Mouse (Mus musculus): ENCODE results near the gene Olfr801. TPM values are rescaled to one million over a fixed set of nuclear protein-coding genes. Genes with fewer than 3 reads are reported as not detected.

Gene Olfr801
- polyA plus RNA-seq (2015; fragmentation: Nextera tagmentation; extraction: Ambion mirVana): not detected in 2 replicates

DNA sequence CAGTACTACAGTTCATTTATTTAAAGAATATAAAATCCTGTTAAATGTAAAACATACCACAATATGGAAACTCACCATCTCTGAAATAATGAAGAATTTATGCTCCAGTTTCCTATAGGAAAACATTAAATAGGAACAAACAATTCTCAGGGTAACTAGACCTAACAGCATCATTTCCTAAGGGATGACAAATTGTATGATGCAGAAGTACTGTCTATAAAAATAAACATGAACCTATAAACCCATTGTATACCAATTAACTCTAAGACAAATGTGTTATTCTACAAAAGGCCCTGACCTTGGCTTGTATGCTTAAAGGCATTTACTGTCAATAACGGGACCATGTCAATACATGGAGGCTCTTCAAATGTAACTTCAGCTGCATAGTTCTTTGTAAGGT, at the start of gene Olfr801:
Olfr801 (minus strand) TSS at position 101 of the 400 bp plus-strand sequence.
- 52% methylated on average over 1 of the region's 1 CpGs for WGBS
- H3K9ac ChIP-seq (ENCODE audit: low read depth, low read length): no peak within 1 kb of the TSS
- H3K4me1 ChIP-seq (ENCODE audit: control insufficient read depth, insufficient read depth, low read length): no peaks in the 10 kb centered on the region
- no peaks in the 10 kb centered on the region for H3K27me3 ChIP-seq (replicated peaks; ENCODE audit: control insufficient read depth, insufficient read depth, low read length)
- no peak within 1 kb of the TSS for H3K4me3 ChIP-seq (ENCODE audit: low read length)
- no peak within 1 kb of the TSS for H3K27ac ChIP-seq (ENCODE audit: low read length)
- H3K4me2 ChIP-seq (ENCODE audit: low read depth, low read length): no peak within 1 kb of the TSS
- no peak for ATAC-seq
- no peaks in the 10 kb centered on the region for H3K9me3 ChIP-seq (ENCODE audit: control insufficient read depth, low read length)
- no peaks in the 10 kb centered on the region for H3K36me3 ChIP-seq (ENCODE audit: control insufficient read depth, insufficient read depth, low read length)

DNA sequence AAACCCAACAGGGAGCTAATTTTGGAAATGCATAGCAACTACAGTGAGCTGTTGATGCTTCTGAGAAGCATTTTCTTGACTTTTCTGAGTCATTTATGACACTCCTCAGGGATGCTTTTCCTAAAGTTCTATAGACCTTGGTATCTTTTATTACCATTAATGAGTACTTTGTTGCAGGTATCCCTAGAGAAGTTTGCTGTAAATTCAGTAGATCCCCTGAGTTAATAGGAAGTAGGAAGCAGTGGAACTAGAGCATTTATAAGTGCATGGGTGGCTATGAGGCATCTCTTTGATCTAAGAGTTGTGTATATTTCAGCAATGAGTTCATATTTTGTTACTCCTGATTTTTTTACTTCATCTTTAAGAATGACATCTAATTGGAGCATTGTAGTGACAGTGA, 29.2 kb upstream of the Olfr801 start, which contains the start of gene Olfr804:
Olfr804 (plus strand) TSS at position 301 of the 400 bp plus-strand sequence.
- H3K36me3 ChIP-seq (ENCODE audit: control insufficient read depth, insufficient read depth, low read length): no peaks in the 10 kb centered on the region
- ATAC-seq: no peak
- H3K4me1 ChIP-seq (ENCODE audit: control insufficient read depth, insufficient read depth, low read length): no peaks in the 10 kb centered on the region
- no peaks in the 10 kb centered on the region for H3K27me3 ChIP-seq (replicated peaks; ENCODE audit: control insufficient read depth, insufficient read depth, low read length)
- no peaks in the 10 kb centered on the region for H3K9me3 ChIP-seq (ENCODE audit: control insufficient read depth, low read length)
- H3K4me3 ChIP-seq (ENCODE audit: low read length): no peak within 1 kb of the TSS
- no peak within 1 kb of the TSS for H3K27ac ChIP-seq (ENCODE audit: low read length)
- H3K4me2 ChIP-seq (ENCODE audit: low read depth, low read length): no peak within 1 kb of the TSS
- no peak within 1 kb of the TSS for H3K9ac ChIP-seq (ENCODE audit: low read depth, low read length)

DNA sequence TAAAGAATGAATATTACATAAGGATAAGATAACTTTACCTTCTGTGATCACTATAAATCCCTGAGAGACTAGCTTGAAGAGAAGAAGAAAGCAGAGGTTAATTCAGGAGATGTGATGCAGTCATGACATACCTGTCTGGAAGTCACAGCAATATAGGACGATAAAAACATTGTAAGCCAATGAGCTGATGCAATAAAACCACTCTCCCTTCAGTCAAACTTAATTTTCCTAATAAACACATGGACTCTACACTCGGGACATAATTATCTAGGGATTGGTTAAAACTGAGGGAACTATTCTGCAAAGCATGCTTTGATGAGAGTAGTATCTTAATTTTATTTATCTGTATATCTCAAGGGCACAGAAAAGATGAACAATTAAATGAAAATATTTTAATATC, 20.5 kb upstream of the Olfr801 start, which contains the start of gene Olfr803:
Olfr803 (minus strand) TSS at position 101 of the 400 bp plus-strand sequence.
- no peak within 1 kb of the TSS for H3K4me2 ChIP-seq (ENCODE audit: low read depth, low read length)
- no peak within 1 kb of the TSS for H3K27ac ChIP-seq (ENCODE audit: low read length)
- no peak within 1 kb of the TSS for H3K4me3 ChIP-seq (ENCODE audit: low read length)
- no peak within 1 kb of the TSS for H3K9ac ChIP-seq (ENCODE audit: low read depth, low read length)
- H3K4me1 ChIP-seq (ENCODE audit: control insufficient read depth, insufficient read depth, low read length): no peaks in the 10 kb centered on the region
- H3K36me3 ChIP-seq (ENCODE audit: control insufficient read depth, insufficient read depth, low read length): no peaks in the 10 kb centered on the region
- ATAC-seq: no peak
- WGBS: 74% methylated on average over 2 of the region's 2 CpGs
- H3K9me3 ChIP-seq (ENCODE audit: control insufficient read depth, low read length): no peaks in the 10 kb centered on the region
- H3K27me3 ChIP-seq (replicated peaks; ENCODE audit: control insufficient read depth, insufficient read depth, low read length): no peaks in the 10 kb centered on the region

- WGBS: 43% methylated on average over 1 of the region's 1 CpGs
- ATAC-seq: no peak
- Histone ChIP-seq H3K27me3 (replicated peaks; ENCODE audit: control insufficient read depth, insufficient read depth, low read length) (no peaks in the 10 kb centered on the region), H3K4me2 (ENCODE audit: low read depth, low read length) (no peak within 1 kb of the TSS), H3K4me3 (ENCODE audit: low read length) (no peak within 1 kb of the TSS), H3K9ac (ENCODE audit: low read depth, low read length) (no peak within 1 kb of the TSS), H3K9me3 (ENCODE audit: control insufficient read depth, low read length) (no peaks in the 10 kb centered on the region), H3K27ac (ENCODE audit: low read length) (no peak within 1 kb of the TSS), H3K4me1 (ENCODE audit: control insufficient read depth, insufficient read depth, low read length) (no peaks in the 10 kb centered on the region), H3K36me3 (ENCODE audit: control insufficient read depth, insufficient read depth, low read length) (no peaks in the 10 kb centered on the region)
These were observed 14.4 kb upstream of the Olfr801 start, which contains the start of gene Olfr802 for GRCm38 (mm10) chr10:129688069-129688468. Gene Olfr802, minus strand, starts transcription at chr10:129688169.

- no peaks in the 10 kb centered on the region for H3K9me3 ChIP-seq (ENCODE audit: control insufficient read depth, low read length)
- H3K4me3 ChIP-seq (ENCODE audit: low read length): no peak within 1 kb of the TSS
- ATAC-seq: no peak
- H3K36me3 ChIP-seq (ENCODE audit: control insufficient read depth, insufficient read depth, low read length): no peaks in the 10 kb centered on the region
- no peaks in the 10 kb centered on the region for H3K4me1 ChIP-seq (ENCODE audit: control insufficient read depth, insufficient read depth, low read length)
- no peak within 1 kb of the TSS for H3K4me2 ChIP-seq (ENCODE audit: low read depth, low read length)
- no peak within 1 kb of the TSS for H3K27ac ChIP-seq (ENCODE audit: low read length)
- H3K9ac ChIP-seq (ENCODE audit: low read depth, low read length): no peak within 1 kb of the TSS
- H3K27me3 ChIP-seq (replicated peaks; ENCODE audit: control insufficient read depth, insufficient read depth, low read length): no peaks in the 10 kb centered on the region
These were observed 16.3 kb downstream of the Olfr801 start, which contains the start of gene Olfr800 for GRCm38 (mm10) chr10:129657394-129657793. Gene Olfr800, plus strand, starts transcription at chr10:129657694.

- H3K27ac ChIP-seq (ENCODE audit: low read length): no peak overlapping the region
- no peaks in the 10 kb centered on the region for H3K27me3 ChIP-seq (replicated peaks; ENCODE audit: control insufficient read depth, insufficient read depth, low read length)
- no peak overlapping the region for H3K4me2 ChIP-seq (ENCODE audit: low read depth, low read length)
- no peak for ATAC-seq
- H3K9ac ChIP-seq (ENCODE audit: low read depth, low read length): no peak overlapping the region
- no peak overlapping the region for H3K4me3 ChIP-seq (ENCODE audit: low read length)
- no peaks in the 10 kb centered on the region for H3K9me3 ChIP-seq (ENCODE audit: control insufficient read depth, low read length)
- H3K4me1 ChIP-seq (ENCODE audit: control insufficient read depth, insufficient read depth, low read length): no peaks in the 10 kb centered on the region
- 77% methylated on average over 1 of the region's 1 CpGs for WGBS
- no peaks in the 10 kb centered on the region for H3K36me3 ChIP-seq (ENCODE audit: control insufficient read depth, insufficient read depth, low read length)
These were observed 21.9 kb downstream of the Olfr801 start for GRCm38 (mm10) chr10:129651763-129652162.

- 24% methylated on average over 1 of the region's 1 CpGs for WGBS
- no peak within 1 kb of the TSS for H3K4me2 ChIP-seq (ENCODE audit: low read depth, low read length)
- no peaks in the 10 kb centered on the region for H3K4me1 ChIP-seq (ENCODE audit: control insufficient read depth, insufficient read depth, low read length)
- H3K9me3 ChIP-seq (ENCODE audit: control insufficient read depth, low read length): no peaks in the 10 kb centered on the region
- no peak within 1 kb of the TSS for H3K9ac ChIP-seq (ENCODE audit: low read depth, low read length)
- no peaks in the 10 kb centered on the region for H3K27me3 ChIP-seq (replicated peaks; ENCODE audit: control insufficient read depth, insufficient read depth, low read length)
- ATAC-seq: no peak
- no peak within 1 kb of the TSS for H3K27ac ChIP-seq (ENCODE audit: low read length)
- H3K36me3 ChIP-seq (ENCODE audit: control insufficient read depth, insufficient read depth, low read length): no peaks in the 10 kb centered on the region
- no peak within 1 kb of the TSS for H3K4me3 ChIP-seq (ENCODE audit: low read length)
These were observed 36.5 kb downstream of the Olfr801 start, which contains the start of gene Olfr799 for GRCm38 (mm10) chr10:129637184-129637583. Gene Olfr799, plus strand, starts transcription at chr10:129637484.

GRCm38 (mm10) chr10:129627834-129628233, 45.8 kb downstream of the Olfr801 start, which contains the start of gene Olfr798:
Gene Olfr798, minus strand, starts transcription at chr10:129627934.
- Histone ChIP-seq H3K9ac (ENCODE audit: low read depth, low read length) (no peak within 1 kb of the TSS), H3K27me3 (replicated peaks; ENCODE audit: control insufficient read depth, insufficient read depth, low read length) (no peaks in the 10 kb centered on the region), H3K4me2 (ENCODE audit: low read depth, low read length) (no peak within 1 kb of the TSS), H3K4me1 (ENCODE audit: control insufficient read depth, insufficient read depth, low read length) (no peaks in the 10 kb centered on the region), H3K9me3 (ENCODE audit: control insufficient read depth, low read length) (no peaks in the 10 kb centered on the region), H3K4me3 (ENCODE audit: low read length) (no peak within 1 kb of the TSS), H3K27ac (ENCODE audit: low read length) (no peak within 1 kb of the TSS), H3K36me3 (ENCODE audit: control insufficient read depth, insufficient read depth, low read length) (no peaks in the 10 kb centered on the region)
- WGBS: 84% methylated on average over 1 of the region's 1 CpGs
- no peak for ATAC-seq

GRCm38 (mm10) chr10:129623251-129623650, 50.4 kb downstream of the Olfr801 start:
- H3K9me3 ChIP-seq (ENCODE audit: control insufficient read depth, low read length): no peaks in the 10 kb centered on the region
- no peak overlapping the region for H3K4me3 ChIP-seq (ENCODE audit: low read length)
- H3K36me3 ChIP-seq (ENCODE audit: control insufficient read depth, insufficient read depth, low read length): no peaks in the 10 kb centered on the region
- no peaks in the 10 kb centered on the region for H3K27me3 ChIP-seq (replicated peaks; ENCODE audit: control insufficient read depth, insufficient read depth, low read length)
- no peak overlapping the region for H3K27ac ChIP-seq (ENCODE audit: low read length)
- H3K4me2 ChIP-seq (ENCODE audit: low read depth, low read length): no peak overlapping the region
- no peaks in the 10 kb centered on the region for H3K4me1 ChIP-seq (ENCODE audit: control insufficient read depth, insufficient read depth, low read length)
- ATAC-seq: no peak
- no peak overlapping the region for H3K9ac ChIP-seq (ENCODE audit: low read depth, low read length)

DNA sequence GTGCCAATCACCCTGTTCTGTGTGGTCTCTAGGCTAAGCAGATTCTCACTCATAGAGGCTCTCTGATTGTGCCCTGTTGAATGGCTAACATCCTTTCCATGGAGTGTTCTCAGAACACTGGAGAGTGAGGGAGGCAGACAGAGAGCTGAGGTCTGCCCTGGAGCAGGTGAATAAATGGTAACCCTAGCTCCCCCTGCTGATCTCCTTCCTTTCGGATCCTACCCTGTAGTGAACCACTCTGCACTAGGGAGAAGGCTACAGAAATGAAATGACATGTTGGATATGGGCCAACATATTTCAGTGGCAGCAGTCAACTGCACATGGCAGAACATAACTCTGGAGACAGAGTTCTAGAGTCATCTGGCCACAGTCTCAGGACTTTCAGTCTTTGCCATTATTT, 51.9 kb downstream of the Olfr801 start:
- no peaks in the 10 kb centered on the region for H3K27me3 ChIP-seq (replicated peaks; ENCODE audit: control insufficient read depth, insufficient read depth, low read length)
- ATAC-seq: no peak
- 24% methylated on average over 1 of the region's 1 CpGs for WGBS
- H3K9me3 ChIP-seq (ENCODE audit: control insufficient read depth, low read length): no peaks in the 10 kb centered on the region
- no peak overlapping the region for H3K4me3 ChIP-seq (ENCODE audit: low read length)
- H3K4me1 ChIP-seq (ENCODE audit: control insufficient read depth, insufficient read depth, low read length): no peaks in the 10 kb centered on the region
- no peaks in the 10 kb centered on the region for H3K36me3 ChIP-seq (ENCODE audit: control insufficient read depth, insufficient read depth, low read length)
- H3K27ac ChIP-seq (ENCODE audit: low read length): no peak overlapping the region
- H3K9ac ChIP-seq (ENCODE audit: low read depth, low read length): no peak overlapping the region
- no peak overlapping the region for H3K4me2 ChIP-seq (ENCODE audit: low read depth, low read length)

Measured in intestine, embryonic 16.5 days (tissue).